Mouse (Mus musculus) intestine, embryonic 16.5 days (tissue): Measurements from ENCODE around the gene Pbxip1. TPM values are rescaled to one million over a fixed set of nuclear protein-coding genes. Genes with fewer than 3 reads are reported as not detected.

ENCODE experiments used
- ATAC-seq: fragments of 200-750 bp; cut with Nextera tagmentation; 2 replicates; pipeline ENCODE4 v1.8.0; 2017; ENCODE audit warnings: moderate TSS enrichment, moderate library complexity
- H3K27ac ChIP-seq: fragments of 300-500 bp; sonication (generic); 2 replicates; pipeline ENCODE4 v1.5.1; 2014; ENCODE audit warnings: mild to moderate bottlenecking, low read length
- H3K27me3 ChIP-seq: fragments of 300-500 bp; sonication (generic); replicated peaks from 2 replicates; pipeline ENCODE4 v1.6.1; 2014; ENCODE audit warnings: low read length, control low read depth, mixed read lengths; ENCODE audit not compliant: control insufficient read depth, insufficient read depth
- H3K36me3 ChIP-seq: fragments of 300-500 bp; sonication (generic); 2 replicates; pipeline ENCODE4 v1.6.1; 2014; ENCODE audit warnings: low read length, control low read depth; ENCODE audit not compliant: control insufficient read depth, insufficient read depth
- H3K4me1 ChIP-seq: fragments of 300-500 bp; sonication (generic); 2 replicates; pipeline ENCODE4 v1.6.1; 2014; ENCODE audit warnings: low read length, control low read depth, mixed read lengths; ENCODE audit not compliant: control insufficient read depth, insufficient read depth
- H3K4me2 ChIP-seq: fragments of 300-500 bp; sonication (generic); 2 replicates; pipeline ENCODE4 v1.6.1; 2014; ENCODE audit warnings: low read depth, low read length, control low read depth
- H3K4me3 ChIP-seq: fragments of 300-500 bp; sonication (generic); 2 replicates; pipeline ENCODE4 v1.5.1; 2014; ENCODE audit warnings: mild to moderate bottlenecking, low read length
- H3K9ac ChIP-seq: fragments of 300-500 bp; sonication (generic); 2 replicates; pipeline ENCODE4 v1.6.1; 2014; ENCODE audit warnings: low read depth, low read length
- H3K9me3 ChIP-seq: fragments of 300-500 bp; sonication (generic); 2 replicates; pipeline ENCODE4 v1.6.1; 2016; ENCODE audit warnings: low read length, control low read depth; ENCODE audit not compliant: control insufficient read depth
- WGBS: fragments of 180-500 bp; shearing (Covaris S2); extraction: QIAGEN DNeasy Blood & Tissue Kit; methylation state at CpG from one replicate; pipeline ENCODE4 v1.1.7; 2014; 5-methylcytosine and 5-hydroxymethylcytosine counted together
- polyA plus RNA-seq: library from polyadenylated mRNA; unstranded; fragments of >200 nt; fragmentation: Nextera tagmentation; extraction: Ambion mirVana; gene quantifications from 2 replicates; pipeline ENCODE4 v1.2.1, GENCODE M21; 2015

Pbxip1 gene
- polyA plus RNA-seq, 1 experiment from 2014 or later: 45.1 TPM

DNA sequence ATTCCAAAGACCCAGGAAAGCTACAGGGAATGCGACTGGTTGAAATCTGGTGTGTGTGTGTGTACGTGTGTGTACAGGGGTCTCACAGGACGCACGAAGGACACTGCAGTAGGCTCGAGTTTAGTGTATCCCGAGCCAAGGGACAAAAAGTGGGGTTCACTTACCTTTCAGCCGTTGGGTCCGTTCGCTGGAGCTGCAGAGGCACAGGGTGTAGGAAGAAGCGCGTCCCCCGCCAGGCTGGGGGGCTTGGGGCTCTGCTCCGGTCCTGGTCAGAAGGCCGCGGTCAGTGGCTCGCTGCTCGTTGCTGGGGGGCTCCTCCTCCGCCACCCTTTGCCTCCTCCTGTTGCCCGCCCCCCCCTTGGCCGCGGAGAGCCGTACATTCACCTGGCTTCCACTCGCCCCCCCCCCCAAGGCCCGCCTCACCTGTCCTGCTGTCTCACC is 43.6 kb upstream of the Pbxip1 start:
- peak overlapping the region; percentile 99 for H3K27ac ChIP-seq
- peak overlapping the region; percentile 85 for H3K9ac ChIP-seq
- no peaks in the 10 kb centered on the region for H3K9me3 ChIP-seq
- peaks cover 45% of the 10 kb centered on the region for H3K4me1 ChIP-seq
- no peaks in the 10 kb centered on the region for H3K27me3 ChIP-seq
- peak overlapping the region; percentile 77 for H3K4me3 ChIP-seq
- H3K36me3 ChIP-seq: no peaks in the 10 kb centered on the region
- H3K4me2 ChIP-seq: peak overlapping the region; percentile 94
- under 1% methylated on average over 21 of the region's 24 CpGs for WGBS
- no peak for ATAC-seq

DNA sequence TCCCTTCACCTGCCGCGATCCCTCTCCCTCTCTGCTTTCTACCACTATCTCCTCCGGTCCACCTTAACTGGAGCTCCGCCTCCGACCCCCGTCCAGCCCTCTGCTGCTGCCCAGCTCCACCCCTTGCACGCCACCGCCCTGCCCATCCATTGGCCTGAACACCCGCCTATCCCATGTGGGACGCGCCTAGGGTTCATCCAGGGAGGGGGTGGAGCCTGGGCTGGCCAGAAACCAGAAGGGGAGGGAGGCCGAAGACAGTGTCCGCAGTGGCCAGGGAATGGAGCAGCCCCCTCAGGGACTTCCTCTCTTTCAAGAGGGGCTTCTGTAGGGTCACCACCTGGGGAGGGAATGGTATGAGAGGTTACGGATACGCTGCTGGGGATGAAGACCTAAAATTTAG is 42.9 kb upstream of the Pbxip1 start:
- peaks cover 45% of the 10 kb centered on the region for H3K4me1 ChIP-seq
- H3K36me3 ChIP-seq: no peaks in the 10 kb centered on the region
- peak overlapping the region; percentile 77 for H3K4me3 ChIP-seq
- peak; percentile 87 for ATAC-seq
- no peaks in the 10 kb centered on the region for H3K27me3 ChIP-seq
- peak overlapping the region; percentile 99 for H3K4me2 ChIP-seq
- H3K9me3 ChIP-seq: no peaks in the 10 kb centered on the region
- WGBS: 0% methylated on average over 15 of the region's 15 CpGs
- peak overlapping the region; percentile 97 for H3K27ac ChIP-seq
- H3K9ac ChIP-seq: peak overlapping the region; percentile 85

DNA sequence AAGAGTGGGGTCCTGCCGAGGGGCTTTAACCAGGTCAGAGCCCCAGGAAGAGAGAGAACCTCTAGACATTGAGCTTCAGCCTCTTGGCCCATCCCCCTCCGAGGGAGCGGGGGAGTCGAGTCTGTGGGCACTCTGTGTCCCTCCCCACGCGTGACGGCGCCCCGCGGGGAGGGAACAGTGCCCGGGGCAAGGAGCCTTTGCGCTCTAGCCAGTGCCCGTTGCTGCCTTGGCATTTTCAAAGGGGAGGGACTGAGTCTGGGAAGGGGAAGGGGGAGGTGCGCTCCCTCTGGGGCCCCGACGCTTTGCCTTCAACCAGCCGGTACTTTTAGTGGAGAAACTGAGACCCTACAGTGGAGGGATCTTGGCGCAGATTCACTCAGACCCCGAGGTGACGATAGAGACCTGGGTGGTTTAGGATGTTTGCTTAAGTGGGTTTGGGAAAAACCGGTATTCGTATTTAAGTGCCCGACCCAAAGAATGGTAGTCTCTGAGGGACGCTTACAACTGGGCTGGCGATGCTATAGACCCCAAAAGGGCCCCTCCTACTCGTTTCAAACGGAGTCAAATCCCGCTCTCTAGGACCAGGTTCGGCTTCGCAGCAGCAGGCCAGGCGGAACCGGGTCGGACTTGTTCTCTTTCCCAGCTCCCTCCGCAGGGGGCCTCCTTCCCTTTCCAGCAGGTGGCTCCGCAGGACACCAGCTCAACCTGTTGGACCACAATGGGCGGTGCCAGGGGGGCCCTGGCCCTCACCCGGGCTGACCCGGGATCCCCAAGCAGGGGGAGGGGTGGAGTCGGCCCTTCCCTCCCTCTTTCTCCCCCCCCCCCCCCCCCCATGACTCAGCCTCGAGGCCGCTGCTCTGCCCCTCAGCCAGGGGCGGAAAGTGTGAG is 42.3 kb upstream of the Pbxip1 start, which contains the start of gene Zbtb7b:
Gene Zbtb7b (minus strand): TSS at position 771 of the 888 bp plus-strand sequence.
- H3K4me2 ChIP-seq: peak within 1 kb of the TSS; percentile 99
- H3K27ac ChIP-seq: peak within 1 kb of the TSS; percentile 97
- no peaks in the 10 kb centered on the region for H3K36me3 ChIP-seq
- peaks cover 40% of the 10 kb centered on the region for H3K4me1 ChIP-seq
- peak within 1 kb of the TSS; percentile 77 for H3K4me3 ChIP-seq
- ATAC-seq: peak; percentile 68
- peak within 1 kb of the TSS; percentile 85 for H3K9ac ChIP-seq
- H3K9me3 ChIP-seq: no peaks in the 10 kb centered on the region
- under 1% methylated on average over 40 of the region's 42 CpGs for WGBS
- no peaks in the 10 kb centered on the region for H3K27me3 ChIP-seq

DNA sequence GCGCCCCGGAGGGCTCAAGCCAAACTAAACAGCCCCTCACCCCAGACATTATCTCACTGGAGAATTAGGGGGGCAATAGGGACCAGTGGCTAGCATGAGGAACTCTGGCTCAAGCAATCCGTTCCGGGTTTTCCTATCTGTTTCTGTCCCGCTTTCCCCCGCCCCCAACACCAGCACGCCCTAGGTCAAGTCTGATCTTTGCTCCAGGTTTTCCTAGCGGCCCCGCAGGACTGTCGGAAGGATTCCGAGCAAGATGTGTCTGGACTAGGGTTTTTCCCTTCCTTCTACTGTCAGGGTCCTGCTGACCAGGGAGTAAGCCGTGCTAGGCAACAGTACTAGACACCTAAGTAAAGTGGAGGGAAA is 41.6 kb upstream of the Pbxip1 start:
- peak; percentile 41 for ATAC-seq
- H3K9me3 ChIP-seq: no peaks in the 10 kb centered on the region
- H3K9ac ChIP-seq: peak overlapping the region; percentile 85
- H3K27me3 ChIP-seq: no peaks in the 10 kb centered on the region
- H3K4me1 ChIP-seq: peaks cover 34% of the 10 kb centered on the region
- WGBS: under 1% methylated on average over 12 of the region's 12 CpGs
- peak overlapping the region; percentile 77 for H3K4me3 ChIP-seq
- peak overlapping the region; percentile 97 for H3K27ac ChIP-seq
- no peaks in the 10 kb centered on the region for H3K36me3 ChIP-seq
- peak overlapping the region; percentile 99 for H3K4me2 ChIP-seq

DNA sequence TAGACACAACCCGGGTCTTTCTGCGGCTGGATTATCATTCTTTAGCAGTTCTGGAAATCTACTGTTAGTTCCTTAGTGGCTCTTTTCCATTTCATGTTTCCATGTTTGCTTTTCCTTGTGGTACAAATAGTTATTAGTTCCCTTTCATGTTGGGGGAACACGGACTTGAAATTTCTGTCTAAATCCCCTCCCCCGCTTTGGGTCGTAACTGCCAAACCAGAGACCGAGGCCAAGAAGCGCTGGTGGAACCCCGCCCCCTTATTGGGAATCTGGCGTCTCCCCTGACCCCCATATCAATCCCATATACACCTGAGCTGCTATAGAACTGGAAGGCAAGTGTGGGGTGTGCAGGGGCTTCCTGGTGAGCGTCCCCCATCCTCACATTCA is 41.1 kb upstream of the Pbxip1 start:
- Histone ChIP-seq H3K27me3 (no peaks in the 10 kb centered on the region), H3K4me1 (peaks cover 29% of the 10 kb centered on the region), H3K4me2 (peak overlapping the region; percentile 99), H3K36me3 (no peaks in the 10 kb centered on the region), H3K4me3 (peak overlapping the region; percentile 77), H3K27ac (peak overlapping the region; percentile 97), H3K9ac (peak overlapping the region; percentile 78), H3K9me3 (no peaks in the 10 kb centered on the region)
- 3% methylated on average over 10 of the region's 10 CpGs for WGBS
- ATAC-seq: no peak

DNA sequence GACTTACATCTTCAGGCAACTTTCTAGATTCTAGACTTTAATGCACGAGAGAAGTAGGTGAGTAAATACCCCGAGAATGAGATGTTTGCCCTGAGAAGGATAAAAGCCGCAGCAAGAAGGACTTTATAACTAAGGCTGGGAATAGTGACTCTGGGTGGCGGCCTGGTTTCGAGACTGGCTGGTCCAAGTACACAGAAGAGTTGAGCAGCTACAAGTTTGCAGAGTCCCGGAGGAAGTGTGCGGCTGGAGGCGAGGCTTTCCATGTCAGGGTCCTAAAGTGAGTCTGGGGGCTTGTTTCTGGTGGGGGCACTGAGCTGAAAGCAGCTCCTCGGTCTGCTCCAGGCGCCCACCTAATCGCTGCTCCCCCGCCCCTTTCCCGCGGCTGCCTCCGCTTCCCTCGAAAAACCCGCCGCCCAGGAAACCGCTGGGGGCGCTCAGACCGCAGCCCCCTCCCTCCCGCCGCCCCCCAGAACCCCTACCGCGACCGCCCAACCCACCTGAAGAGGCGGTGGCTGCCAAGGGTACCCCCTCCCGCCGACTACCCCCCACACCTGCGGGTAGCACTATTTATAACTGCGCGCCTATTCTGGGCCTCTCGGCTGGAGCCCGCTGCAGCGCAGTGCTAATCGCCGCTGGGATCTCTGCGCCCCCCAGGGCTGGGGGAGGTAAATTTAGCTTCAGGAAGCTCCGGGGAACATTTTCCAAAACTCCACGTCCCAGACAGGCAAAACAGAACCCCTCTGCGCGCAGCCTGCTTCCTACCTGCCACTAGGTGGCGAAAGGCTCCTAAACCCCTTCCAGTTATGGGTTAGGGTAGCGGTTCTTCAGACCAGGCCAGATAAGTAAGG is 40.5 kb upstream of the Pbxip1 start:
- no peaks in the 10 kb centered on the region for H3K36me3 ChIP-seq
- WGBS: under 1% methylated on average over 40 of the region's 44 CpGs
- H3K4me3 ChIP-seq: peak overlapping the region; percentile 77
- peak overlapping the region; percentile 78 for H3K9ac ChIP-seq
- no peaks in the 10 kb centered on the region for H3K27me3 ChIP-seq
- no peaks in the 10 kb centered on the region for H3K9me3 ChIP-seq
- no peak for ATAC-seq
- peak overlapping the region; percentile 97 for H3K27ac ChIP-seq
- peaks cover 22% of the 10 kb centered on the region for H3K4me1 ChIP-seq
- H3K4me2 ChIP-seq: peak overlapping the region; percentile 99

DNA sequence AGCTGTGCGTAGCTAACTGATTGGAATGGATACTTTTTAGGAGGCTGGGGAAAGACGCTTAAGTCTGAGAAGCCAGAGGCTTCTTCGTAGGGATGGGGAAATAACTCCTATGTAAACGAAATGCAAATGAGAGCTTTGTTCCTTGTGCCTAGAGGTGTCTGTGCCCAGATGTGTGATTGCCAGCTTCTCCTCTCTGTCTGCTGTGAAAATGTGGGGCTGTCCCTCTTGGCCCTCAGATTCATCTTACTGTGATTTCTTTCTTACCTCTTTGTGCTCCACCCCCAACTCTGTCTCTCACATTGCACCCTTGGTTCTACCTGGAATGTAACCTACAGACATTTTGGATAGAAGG is 39.9 kb upstream of the Pbxip1 start:
- no peaks in the 10 kb centered on the region for H3K36me3 ChIP-seq
- ATAC-seq: no peak
- H3K9me3 ChIP-seq: no peaks in the 10 kb centered on the region
- WGBS: 2% methylated on average over 4 of the region's 4 CpGs
- peak overlapping the region; percentile 77 for H3K4me3 ChIP-seq
- H3K4me2 ChIP-seq: peak overlapping the region; percentile 99
- H3K27ac ChIP-seq: peak overlapping the region; percentile 97; the same call in 1 of the 2 replicates
- no peaks in the 10 kb centered on the region for H3K27me3 ChIP-seq
- H3K9ac ChIP-seq: peak overlapping the region; percentile 78
- peaks cover 16% of the 10 kb centered on the region for H3K4me1 ChIP-seq

DNA sequence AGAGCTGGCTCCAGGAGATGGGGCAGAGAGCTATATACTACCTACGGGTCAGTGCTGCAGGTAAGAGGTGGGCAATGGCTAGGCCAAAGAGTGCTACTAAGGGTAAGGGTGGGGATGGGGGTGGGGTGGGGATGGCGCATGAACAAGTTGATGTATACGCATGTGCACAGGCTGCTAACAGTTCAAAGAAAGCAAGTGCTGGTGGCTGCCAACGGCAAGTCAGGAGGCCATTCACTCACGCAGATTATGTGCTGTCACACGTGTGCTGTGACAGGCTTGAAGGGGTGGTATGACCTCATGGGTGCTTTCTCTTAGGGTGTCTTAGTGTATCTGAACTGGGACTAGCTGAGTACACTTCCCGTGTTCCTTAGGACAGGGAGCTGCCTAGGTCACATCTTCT is 35.2 kb upstream of the Pbxip1 start:
- Histone ChIP-seq H3K9me3 (no peaks in the 10 kb centered on the region), H3K27me3 (no peaks in the 10 kb centered on the region), H3K4me2 (no peak overlapping the region), H3K4me3 (no peak overlapping the region), H3K9ac (no peak overlapping the region), H3K27ac (no peak overlapping the region), H3K36me3 (peaks cover 11% of the 10 kb centered on the region; the same call in 1 of the 2 replicates), H3K4me1 (peaks cover 6% of the 10 kb centered on the region)
- no peak for ATAC-seq
- WGBS: 87% methylated on average over 7 of the region's 7 CpGs

DNA sequence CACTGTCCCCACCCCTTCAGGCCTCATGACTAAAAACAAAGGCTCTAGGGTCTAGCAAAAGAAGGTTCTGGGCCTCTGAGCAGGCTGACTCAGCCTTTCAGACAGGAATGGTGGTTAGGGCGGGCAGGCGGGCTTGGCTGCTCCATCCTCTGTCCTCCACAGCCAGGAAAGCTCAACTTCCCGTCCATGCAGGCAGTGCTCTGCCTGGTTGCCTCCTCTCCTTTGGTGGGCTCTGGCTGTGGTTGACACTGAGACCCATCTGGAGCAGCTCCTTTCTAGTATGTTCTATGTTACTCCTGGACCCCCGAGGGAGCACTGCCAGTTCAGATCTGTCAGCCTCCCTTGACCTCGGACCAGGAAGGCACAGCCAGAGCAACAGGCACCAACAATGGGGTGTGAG is 33.8 kb upstream of the Pbxip1 start, which contains the start of gene Lenep:
Gene Lenep (minus strand): TSS at position 101 of the 400 bp plus-strand sequence.
- ATAC-seq: 0 out of 2 replicates have a peak, but pooled peaks have one; percentile 17
- no peak within 1 kb of the TSS for H3K4me2 ChIP-seq
- no peak within 1 kb of the TSS for H3K4me3 ChIP-seq
- H3K27me3 ChIP-seq: no peaks in the 10 kb centered on the region
- no peak within 1 kb of the TSS for H3K27ac ChIP-seq
- no peaks in the 10 kb centered on the region for H3K9me3 ChIP-seq
- H3K36me3 ChIP-seq: peaks cover 17% of the 10 kb centered on the region; the same call in 1 of the 2 replicates
- H3K4me1 ChIP-seq: no peaks in the 10 kb centered on the region
- no peak within 1 kb of the TSS for H3K9ac ChIP-seq
- WGBS: 80% methylated on average over 5 of the region's 5 CpGs
